Mouse (Mus musculus): Measurements from ENCODE around the gene Bhlhe41. TPM values are rescaled to one million over a fixed set of nuclear protein-coding genes. Genes with fewer than 3 reads are reported as not detected.

Bhlhe41 gene
- total RNA-seq, 2 experiments from 2014 or later, result 21.1 to 40.6 TPM

- no peak for DNase-seq
Observed at GRCm38 (mm10) chr6:145845611-145846010, 19.7 kb downstream of the Bhlhe41 start.

- no peak for DNase-seq
Observed at GRCm38 (mm10) chr6:145835359-145835758, 30.0 kb downstream of the Bhlhe41 start.

GRCm38 (mm10) chr6:145832927-145833326 is 32.4 kb downstream of the Bhlhe41 start:
- DNase-seq, result no peak

GRCm38 (mm10) chr6:145830617-145831016 is 34.7 kb downstream of the Bhlhe41 start:
- DNase-seq, result no peak

- peak; percentile 52 for DNase-seq
Observed at GRCm38 (mm10) chr6:145830117-145830516, 35.2 kb downstream of the Bhlhe41 start.

GRCm38 (mm10) chr6:145829062-145829835 is 36.1 kb downstream of the Bhlhe41 start:
- no peak for DNase-seq

GRCm38 (mm10) chr6:145826305-145826704 is 39.1 kb downstream of the Bhlhe41 start:
- DNase-seq, result no peak

- DNase-seq, result no peak
Observed at GRCm38 (mm10) chr6:145823588-145824234, 41.6 kb downstream of the Bhlhe41 start.

GRCm38 (mm10) chr6:145823103-145823502 is 42.3 kb downstream of the Bhlhe41 start:
- no peak for DNase-seq

- DNase-seq, result no peak
Observed at GRCm38 (mm10) chr6:145822218-145822617, 43.1 kb downstream of the Bhlhe41 start.

GRCm38 (mm10) chr6:145819151-145819550 is 46.2 kb downstream of the Bhlhe41 start:
- DNase-seq, result no peak

GRCm38 (mm10) chr6:145815200-145815599 is 50.2 kb downstream of the Bhlhe41 start:
- DNase-seq, result no peak

GRCm38 (mm10) chr6:145811174-145811573 is 54.2 kb downstream of the Bhlhe41 start:
- no peak for DNase-seq

GRCm38 (mm10) chr6:145810015-145810414 is 55.3 kb downstream of the Bhlhe41 start:
- no peak for DNase-seq

GRCm38 (mm10) chr6:145809566-145809965 is 55.8 kb downstream of the Bhlhe41 start:
- no peak for DNase-seq

Other genes with a start within 250 kb of the Bhlhe41 start
- not detected for gene Tuba3b, start 249.8 kb downstream of the Bhlhe41 start, total RNA-seq (2021)
- gene Rassf8, start 118.8 kb downstream of the Bhlhe41 start, total RNA-seq (2021), result 10 to 100 TPM; 27.2 to 35.6 TPM
- gene Sspn, start 66.1 kb upstream of the Bhlhe41 start, total RNA-seq (2021), result 10 to 100 TPM; 59.1 to 64.0 TPM